Mouse (Mus musculus) stomach, postnatal 0 days (tissue): ENCODE measurements at regions not wholly inside any gene's neighbourhood (a gene's known extent, or its start where the extent isn't known, plus 50 kb on each side); places are given as distances from the start of the nearest gene placed in this dataset.
"Not testable (repeated sequence)": the region's sequence is repeated elsewhere in the genome, so short reads cannot be mapped to it uniquely, and the experiment has no call there.

Source experiments
- ATAC-seq: fragments of 200-750 bp; cut with Nextera tagmentation; 2 replicates; pipeline ENCODE4 v1.8.0; 2017; ENCODE audit not compliant: low FRiP score, low TSS enrichment
- DNase-seq: peaks from one replicate; pipeline ENCODE4 v3.0.0-alpha.2; 2016; ENCODE audit warnings: low spot score
- H3K27ac ChIP-seq: fragments of 300-500 bp; sonication (generic); replicated peaks from 2 replicates; pipeline ENCODE4 v1.5.1; 2014; ENCODE audit warnings: mild to moderate bottlenecking, control low read depth
- H3K27me3 ChIP-seq: fragments of 300-500 bp; sonication (generic); 2 replicates; pipeline ENCODE4 v1.6.1; 2014; ENCODE audit warnings: low read length; ENCODE audit not compliant: control insufficient read depth, insufficient read depth
- H3K36me3 ChIP-seq: fragments of 300-500 bp; sonication (generic); 2 replicates; pipeline ENCODE4 v1.6.1; 2014; ENCODE audit warnings: low read length, mixed read lengths; ENCODE audit not compliant: control insufficient read depth, insufficient read depth
- H3K4me1 ChIP-seq: fragments of 300-500 bp; sonication (generic); replicated peaks from 2 replicates; pipeline ENCODE4 v1.6.1; 2014; ENCODE audit warnings: antibody characterized with exemption; ENCODE audit not compliant: control insufficient read depth, insufficient read depth
- H3K4me2 ChIP-seq: fragments of 300-500 bp; sonication (generic); replicated peaks from 2 replicates; pipeline ENCODE4 v1.6.1; 2014; ENCODE audit warnings: low read depth, mild to moderate bottlenecking, control low read depth, moderate library complexity
- H3K4me3 ChIP-seq: fragments of 300-500 bp; sonication (generic); 2 replicates; pipeline ENCODE4 v1.5.1; 2014; ENCODE audit warnings: low read depth, low read length, control low read depth
- H3K9ac ChIP-seq: fragments of 300-500 bp; sonication (generic); 2 replicates; pipeline ENCODE4 v1.6.1; 2014; ENCODE audit warnings: mild to moderate bottlenecking, low read length, control low read depth, mixed read lengths
- H3K9me3 ChIP-seq: fragments of 300-500 bp; sonication (generic); 2 replicates; pipeline ENCODE4 v1.6.1; 2016; ENCODE audit warnings: low read length; ENCODE audit not compliant: control insufficient read depth
- CTCF ChIP-seq: IDR thresholded peaks from 2 replicates; pipeline ENCODE4 v1.5.1; 2016; ENCODE audit warnings: antibody characterized with exemption, low read depth, mild to moderate bottlenecking, moderate library complexity
- EP300 ChIP-seq: optimal IDR thresholded peaks from 2 replicates; pipeline ENCODE3; 2016; ENCODE audit warnings: antibody characterized with exemption
- WGBS: fragments of 180-500 bp; shearing (Covaris S2); extraction: QIAGEN DNeasy Blood & Tissue Kit; methylation state at CpG from one replicate; pipeline ENCODE4 v1.1.7; 2014; 5-methylcytosine and 5-hydroxymethylcytosine counted together

- WGBS: 77% methylated on average over 5 of the region's 5 CpGs
- H3K27ac ChIP-seq: peak overlapping the region; percentile 61; the same call in 1 of the 2 replicates
- ATAC-seq: no peak
Observed at GRCm38 (mm10) chr5:148789823-148790222, 139.3 kb downstream of the Katnal1 start.

GRCm38 (mm10) chr5:148789147-148789566 is 140.0 kb downstream of the Katnal1 start:
- H3K27ac ChIP-seq: peak overlapping the region; percentile 61; the same call in 1 of the 2 replicates
- no peaks in the 10 kb centered on the region for H3K36me3 ChIP-seq
- H3K9me3 ChIP-seq: no peaks in the 10 kb centered on the region
- WGBS: 30% methylated on average over 6 of the region's 6 CpGs
- no peaks in the 10 kb centered on the region for H3K27me3 ChIP-seq
- no peaks in the 10 kb centered on the region for H3K4me1 ChIP-seq
- H3K4me3 ChIP-seq: no peak overlapping the region
- DNase-seq (peak; percentile 88), ATAC-seq (peak; percentile 90)
- no peak overlapping the region for H3K9ac ChIP-seq
- H3K4me2 ChIP-seq: no peak overlapping the region
- no peak for TF ChIP-seq EP300
- TF ChIP-seq CTCF: no peak

More at GRCm38 (mm10) chr5:148789823-148790222, 139.3 kb downstream of the Katnal1 start:
- TF ChIP-seq CTCF (peak; percentile 56), EP300 (no peak)
- Histone ChIP-seq H3K9ac (no peak overlapping the region), H3K4me1 (no peaks in the 10 kb centered on the region), H3K36me3 (no peaks in the 10 kb centered on the region), H3K9me3 (no peaks in the 10 kb centered on the region), H3K27me3 (no peaks in the 10 kb centered on the region), H3K4me2 (no peak overlapping the region), H3K4me3 (no peak overlapping the region)
- DNase-seq: no peak

GRCm38 (mm10) chr5:148788690-148789089 is 140.4 kb downstream of the Katnal1 start:
- no peak for ATAC-seq
- no peak for TF ChIP-seq EP300
- no peak for TF ChIP-seq CTCF
- 96% methylated on average over 8 of the region's 8 CpGs for WGBS
- H3K27me3 ChIP-seq: no peaks in the 10 kb centered on the region
- no peaks in the 10 kb centered on the region for H3K4me1 ChIP-seq
- H3K4me2 ChIP-seq: no peak overlapping the region
- no peaks in the 10 kb centered on the region for H3K36me3 ChIP-seq
- DNase-seq: no peak
- H3K9ac ChIP-seq: no peak overlapping the region
- no peak overlapping the region for H3K4me3 ChIP-seq
- no peaks in the 10 kb centered on the region for H3K9me3 ChIP-seq
- H3K27ac ChIP-seq: no peak overlapping the region

GRCm38 (mm10) chr5:148787270-148787669 is 141.8 kb downstream of the Katnal1 start:
- ATAC-seq: peak; percentile 64; the same call in 1 of the 2 replicates
- 14% methylated on average over 8 of the region's 8 CpGs for WGBS
- H3K4me3 ChIP-seq: no peak overlapping the region
- TF ChIP-seq CTCF: no peak
- no peak for TF ChIP-seq EP300
- no peak overlapping the region for H3K9ac ChIP-seq
- H3K9me3 ChIP-seq: no peaks in the 10 kb centered on the region
- no peaks in the 10 kb centered on the region for H3K4me1 ChIP-seq
- no peaks in the 10 kb centered on the region for H3K36me3 ChIP-seq
- H3K27ac ChIP-seq: no peak overlapping the region
- DNase-seq: peak; percentile 53
- no peak overlapping the region for H3K4me2 ChIP-seq
- H3K27me3 ChIP-seq: no peaks in the 10 kb centered on the region

GRCm38 (mm10) chr5:148781076-148781475 is 148.0 kb downstream of the Katnal1 start:
- not testable (repeated sequence) for DNase-seq

GRCm38 (mm10) chr5:148776796-148777659 is 152.1 kb downstream of the Katnal1 start:
- Histone ChIP-seq H3K36me3 (no peaks in the 10 kb centered on the region), H3K27me3 (no peaks in the 10 kb centered on the region), H3K4me2 (no peak overlapping the region), H3K4me1 (no peaks in the 10 kb centered on the region), H3K27ac (no peak overlapping the region), H3K4me3 (no peak overlapping the region), H3K9ac (no peak overlapping the region), H3K9me3 (no peaks in the 10 kb centered on the region)
- TF ChIP-seq CTCF: no peak
- no peak for TF ChIP-seq EP300
- ATAC-seq (peak; percentile 95), DNase-seq (peak; percentile 65)
- WGBS: 51% methylated on average over 20 of the region's 20 CpGs

More at GRCm38 (mm10) chr5:148781076-148781475, 148.0 kb downstream of the Katnal1 start:
- H3K9me3 ChIP-seq, H3K9ac ChIP-seq, H3K4me1 ChIP-seq, H3K4me3 ChIP-seq, H3K27ac ChIP-seq, H3K36me3 ChIP-seq, ATAC-seq, H3K4me2 ChIP-seq, H3K27me3 ChIP-seq: not testable (repeated sequence)
- WGBS: 60% methylated on average over 6 of the region's 6 CpGs
